Mouse (Mus musculus) frontal cortex, adult (tissue): ENCODE measurements around the gene Tbx19.
A peak's percentile ranks its signal among the peaks of the same experiment; 100 is the strongest.

Source experiments
- ATAC-seq: cut with Nextera tagmentation; 2 replicates; pipeline ENCODE4 v1.9.2; 2017; ENCODE audit warnings: mild to moderate bottlenecking, moderate library complexity, mixed read lengths; ENCODE audit not compliant: low TSS enrichment

The Tbx19 gene

DNA sequence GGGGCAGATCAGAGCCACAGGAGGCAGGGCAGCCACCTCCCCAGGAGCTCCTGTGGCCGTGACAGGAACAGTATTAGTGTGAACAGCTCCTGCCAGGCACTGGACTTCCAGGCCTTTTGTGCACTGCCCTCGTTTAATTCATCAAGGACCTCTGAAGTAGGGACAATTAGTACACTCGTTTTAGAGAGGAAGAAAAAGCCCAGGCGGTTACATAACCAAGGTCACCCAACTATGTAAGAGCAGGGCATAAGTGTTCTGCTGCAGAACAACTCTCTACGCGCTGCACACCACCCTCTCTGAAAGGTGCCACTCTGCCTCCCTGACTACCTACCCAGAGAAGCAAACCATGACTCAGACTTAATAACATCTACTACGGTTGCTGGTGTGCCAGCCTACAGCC, 24.5 kb upstream of the Tbx19 start:
- no peak; the same call in 1 of the 2 replicates for ATAC-seq

DNA sequence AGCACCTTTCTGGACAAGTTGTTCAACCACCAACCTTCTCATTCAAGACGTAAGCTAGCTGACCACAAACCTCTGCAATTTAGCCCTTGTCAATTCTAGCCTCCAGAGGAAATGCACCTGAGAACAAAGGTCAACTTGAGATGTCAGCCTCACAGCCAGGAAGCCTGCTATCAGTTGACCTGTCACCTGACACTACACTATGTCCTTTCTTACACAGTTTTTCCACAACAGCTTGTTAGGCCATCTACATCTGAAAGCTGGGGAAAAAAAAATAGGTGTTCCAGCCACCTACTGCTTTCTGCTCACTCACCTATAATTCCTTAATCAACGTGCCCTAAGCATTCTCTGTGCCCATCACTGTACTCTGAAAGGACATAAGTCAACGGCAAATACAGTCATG, 23.6 kb upstream of the Tbx19 start:
- ATAC-seq = no peak

DNA sequence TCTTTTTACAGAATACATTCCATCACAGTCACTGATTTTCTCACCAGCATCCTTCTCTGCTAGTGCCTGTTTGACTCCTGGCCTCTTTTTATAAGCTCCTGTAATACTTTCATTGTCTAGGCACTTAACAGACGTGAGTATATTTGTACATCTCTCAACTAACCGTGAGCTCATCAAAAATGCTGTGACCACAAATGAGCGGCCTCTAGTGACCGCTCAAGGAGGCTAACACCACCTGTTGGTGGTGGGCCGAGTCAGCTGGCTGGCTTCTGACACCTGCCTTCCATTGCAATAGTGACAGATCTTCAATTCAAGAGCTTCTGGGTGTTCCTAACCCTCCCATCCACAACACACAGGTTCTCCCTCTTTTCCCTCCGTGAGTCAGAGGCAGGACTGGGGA, 22.8 kb upstream of the Tbx19 start:
- ATAC-seq = no peak

DNA sequence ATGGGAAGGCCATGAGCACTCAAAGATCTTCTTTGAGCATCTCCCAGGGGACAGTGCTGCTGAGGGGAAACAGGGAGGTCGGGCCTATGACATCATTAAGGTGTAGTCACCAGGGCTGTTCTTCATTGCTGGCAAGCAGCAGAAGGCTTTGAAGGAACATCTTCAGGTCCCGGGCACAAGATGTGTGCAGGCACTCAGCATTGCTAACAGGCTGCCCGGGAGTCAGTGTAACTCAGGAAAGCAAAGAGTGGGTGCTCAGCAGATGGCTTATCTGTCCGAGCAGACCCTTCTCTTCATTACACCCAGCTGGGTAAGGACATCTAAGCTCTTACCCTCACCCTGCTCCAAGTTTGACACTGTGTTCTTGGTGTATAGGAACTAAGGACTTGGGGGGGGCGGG, 18.7 kb upstream of the Tbx19 start:
- 0 out of 2 replicates have a peak, but pooled peaks have one; percentile 9 for ATAC-seq

DNA sequence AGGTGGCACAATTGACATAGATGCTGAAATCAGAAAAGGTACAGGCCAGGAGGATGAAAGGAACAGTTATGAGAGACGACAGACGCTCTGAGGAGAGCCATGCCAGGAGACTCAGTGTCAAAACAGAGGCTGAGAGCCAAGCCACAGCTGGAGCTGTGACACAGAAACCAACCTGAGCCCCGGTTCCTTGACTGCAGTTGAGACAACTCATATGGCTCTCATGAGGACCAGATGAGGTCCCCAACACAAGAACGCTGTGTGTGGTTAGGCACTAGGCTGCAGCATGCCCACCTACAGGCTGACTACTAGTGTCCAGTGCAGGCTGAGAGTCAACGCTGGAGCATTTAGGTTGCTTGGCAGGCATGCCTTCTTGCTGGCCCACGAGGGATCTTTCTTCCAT, 17.5 kb upstream of the Tbx19 start:
- no peak for ATAC-seq

DNA sequence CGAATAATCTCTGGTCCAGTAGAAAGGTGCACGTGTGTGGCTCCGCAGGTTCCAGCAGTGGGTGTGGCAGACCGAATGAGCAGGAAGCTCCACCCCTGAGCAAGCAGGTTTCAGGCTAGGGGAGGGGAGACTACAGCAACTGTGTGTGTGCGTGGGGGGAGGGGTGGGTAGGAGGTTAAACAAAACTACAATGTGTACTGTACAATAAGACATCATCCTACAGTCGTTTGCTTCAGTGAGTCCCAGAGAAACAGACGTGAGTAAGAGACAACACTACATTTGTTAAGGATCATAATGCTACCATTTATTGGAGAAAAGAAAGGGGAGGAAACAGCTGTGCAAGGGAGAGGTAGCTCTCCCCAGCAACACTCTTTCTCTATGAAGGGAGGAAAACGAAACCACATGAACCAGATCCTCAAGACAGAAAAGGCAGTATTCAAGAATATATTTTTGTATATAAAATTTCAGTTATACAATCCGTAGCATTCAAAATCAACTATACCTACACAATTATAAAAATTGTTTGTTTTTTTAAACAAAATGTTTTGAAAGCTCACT, 13.6 kb upstream of the Tbx19 start:
- no peak for ATAC-seq

DNA sequence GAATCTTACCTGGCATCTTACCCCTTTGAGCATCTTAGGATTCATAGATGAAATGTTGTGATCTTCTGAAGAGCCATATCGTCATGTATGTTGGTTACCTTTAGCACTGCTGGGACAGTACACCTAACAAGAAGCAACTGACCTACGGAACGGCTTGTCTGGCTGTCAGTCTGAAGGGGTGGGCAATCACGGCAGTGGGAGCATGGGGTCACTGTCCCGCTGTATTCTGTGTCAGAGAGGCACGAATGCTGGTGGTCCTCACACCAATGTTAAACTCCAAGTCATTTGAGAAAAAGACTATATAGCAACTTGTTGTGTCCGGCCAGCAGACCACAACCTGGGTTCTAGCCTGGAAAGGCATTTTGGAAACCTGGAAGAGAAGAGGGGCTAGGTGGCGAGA, 10.7 kb upstream of the Tbx19 start:
- no peak for ATAC-seq

DNA sequence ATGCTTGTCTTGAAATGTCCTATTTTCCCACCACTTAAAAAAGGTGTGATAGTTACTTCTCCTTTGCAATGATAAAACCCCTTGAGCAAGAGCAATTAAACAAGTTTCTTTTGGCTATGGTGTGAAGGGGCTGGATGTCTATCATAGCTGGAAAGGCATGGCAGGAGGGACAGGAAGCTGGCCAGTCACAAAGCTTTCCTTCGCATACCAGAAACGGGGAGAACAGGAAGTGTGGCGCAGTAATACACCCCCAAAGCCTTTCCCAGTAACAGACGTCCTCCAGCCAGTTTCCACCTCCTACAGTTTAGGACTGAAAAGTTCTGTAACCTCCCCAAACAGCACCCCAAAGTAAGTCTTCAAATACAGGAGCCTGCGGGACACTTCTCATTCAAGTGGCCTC, 9.6 kb upstream of the Tbx19 start:
- no peak for ATAC-seq

DNA sequence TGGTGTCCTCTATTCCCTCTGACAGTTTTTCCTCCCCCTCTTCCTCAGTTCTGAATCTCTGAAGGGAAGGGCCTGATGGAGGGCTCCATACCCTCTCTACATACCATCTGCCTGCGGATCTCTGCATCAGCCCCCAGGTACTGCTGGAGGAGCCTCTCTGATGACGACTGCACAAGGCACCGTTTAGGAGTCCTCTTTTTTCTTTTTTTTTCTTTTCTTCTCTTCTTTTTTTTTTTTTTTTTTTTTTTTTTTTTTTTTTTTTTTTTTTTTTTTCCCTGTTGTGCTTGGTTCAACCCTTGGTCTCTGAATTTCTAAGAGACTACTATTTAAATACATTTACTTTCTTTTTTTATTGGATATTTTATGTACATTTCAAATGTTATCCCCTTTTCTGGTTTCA, 8.9 kb upstream of the Tbx19 start:
- no peak for ATAC-seq

DNA sequence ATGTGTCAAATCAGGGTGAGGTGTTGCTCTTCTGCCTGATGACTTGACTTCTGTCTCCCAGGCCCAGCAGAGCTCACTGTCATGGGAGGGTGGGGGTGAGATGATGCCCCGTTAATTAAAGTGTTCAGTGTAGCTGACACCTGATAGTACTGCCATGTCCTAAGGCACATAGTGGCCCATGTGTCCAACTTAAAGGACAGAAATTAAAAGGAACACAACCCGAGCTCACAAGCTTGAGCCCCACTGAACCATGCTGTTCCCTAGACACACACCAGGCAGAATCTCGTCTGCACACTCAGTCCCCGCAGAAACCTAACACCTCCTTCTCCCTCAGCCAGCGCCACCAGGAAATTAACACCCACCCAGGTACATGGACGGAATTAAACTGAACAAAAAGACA, 4.3 kb upstream of the Tbx19 start:
- ATAC-seq = no peak

DNA sequence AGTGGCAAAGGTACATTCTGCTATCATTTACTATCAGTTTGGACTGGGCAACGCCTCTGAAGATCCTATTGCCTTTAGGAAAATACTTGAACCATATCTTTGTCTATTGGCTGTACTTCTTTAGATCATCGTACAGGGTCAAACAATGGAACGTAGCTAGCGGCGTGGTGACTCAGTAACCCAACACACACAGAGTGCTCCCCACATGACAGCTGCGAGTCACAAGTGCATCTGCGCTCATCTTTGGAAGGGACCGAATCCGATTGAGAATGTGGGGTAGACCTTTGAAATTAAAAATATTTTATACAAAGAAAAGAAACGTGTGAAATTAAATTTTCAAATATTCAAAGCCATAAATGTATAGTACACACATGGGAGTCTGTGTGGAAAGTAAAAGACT, 1.7 kb downstream of the Tbx19 start:
- no peak for ATAC-seq

DNA sequence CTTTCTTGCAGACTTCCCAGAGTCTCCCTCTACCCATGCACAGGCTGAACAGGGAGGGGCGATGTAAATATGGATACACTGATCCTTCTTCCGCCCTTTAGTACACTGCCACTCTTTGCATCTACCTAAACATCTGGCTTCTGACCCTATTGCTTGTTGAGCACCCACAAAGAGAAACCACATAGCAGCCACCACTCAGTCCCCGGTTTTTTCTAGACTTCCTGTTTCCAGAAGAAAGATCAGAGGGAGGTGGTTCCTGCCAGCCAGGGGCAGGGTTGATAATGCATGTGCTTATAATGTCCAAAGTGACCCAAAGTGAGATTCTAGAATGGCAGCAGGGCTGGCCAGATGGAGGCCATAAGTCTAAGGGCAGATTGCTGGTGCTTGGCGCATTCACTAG, 6.4 kb downstream of the Tbx19 start:
- no peak for ATAC-seq

DNA sequence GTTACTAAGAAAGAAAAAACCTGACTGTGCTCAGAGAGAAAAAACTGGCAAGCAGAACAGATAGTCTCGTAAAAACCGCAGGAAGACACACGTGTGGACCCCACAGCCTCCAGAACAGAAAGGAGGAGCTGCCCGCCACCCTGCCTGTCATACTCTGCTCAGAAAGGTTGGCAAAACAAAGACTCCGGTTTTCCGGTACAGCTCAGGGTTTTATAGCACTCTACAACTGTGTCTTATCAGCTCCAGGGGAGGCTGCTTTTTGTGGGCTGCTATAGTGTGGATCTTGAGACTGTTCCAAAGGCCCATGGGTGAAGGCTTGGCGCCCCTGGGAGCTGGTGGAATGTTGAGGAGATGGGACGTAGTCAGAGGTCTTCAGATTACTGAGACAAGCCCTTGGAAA, 9.4 kb downstream of the Tbx19 start:
- no peak for ATAC-seq

DNA sequence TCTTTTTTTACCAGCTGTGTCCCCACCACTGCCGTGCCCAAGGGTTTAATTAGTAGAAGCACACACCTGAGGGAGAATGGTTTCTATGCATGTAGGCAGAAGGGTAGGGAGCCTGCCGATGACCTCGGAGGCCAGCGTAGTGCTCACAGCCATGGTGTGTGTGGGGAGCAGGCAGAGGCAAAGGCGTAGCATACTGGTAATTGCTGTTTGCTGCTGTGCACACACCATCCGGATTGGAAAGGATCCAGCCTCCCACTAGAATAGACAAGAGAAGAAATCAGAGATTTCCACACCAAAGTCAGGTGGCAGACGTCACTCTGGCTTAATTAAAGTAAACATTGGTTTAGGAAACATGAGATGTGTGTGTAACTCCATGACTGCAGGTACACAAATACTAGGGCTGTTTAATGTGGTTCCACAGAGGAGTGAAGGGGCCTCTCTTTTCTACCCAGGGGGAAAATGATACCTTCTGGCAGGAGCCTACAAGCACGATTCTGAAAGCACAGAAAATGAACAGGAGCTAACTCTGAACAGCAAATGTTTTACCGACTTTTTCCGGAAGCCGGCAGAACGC, 18.1 kb downstream of the Tbx19 start:
- ATAC-seq = no peak

DNA sequence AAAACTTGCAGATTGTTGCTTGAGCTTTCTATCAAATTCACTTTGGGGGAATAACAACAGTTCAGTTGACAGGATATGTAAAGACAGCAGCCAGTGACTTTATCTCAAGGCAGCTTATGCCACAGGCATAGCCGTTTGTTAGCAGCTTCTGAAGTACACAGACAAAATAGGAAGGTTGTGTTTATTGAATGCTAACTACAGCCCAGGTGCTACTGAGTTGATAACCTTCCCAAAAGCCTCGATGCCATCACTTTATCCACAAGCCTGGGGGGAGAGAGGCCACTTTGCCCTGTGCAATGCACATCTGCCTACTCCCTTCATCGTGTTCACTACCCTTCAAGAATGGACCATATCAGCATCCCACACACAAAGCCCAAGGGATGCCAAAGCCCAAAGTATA, 20.3 kb downstream of the Tbx19 start:
- no peak for ATAC-seq

DNA sequence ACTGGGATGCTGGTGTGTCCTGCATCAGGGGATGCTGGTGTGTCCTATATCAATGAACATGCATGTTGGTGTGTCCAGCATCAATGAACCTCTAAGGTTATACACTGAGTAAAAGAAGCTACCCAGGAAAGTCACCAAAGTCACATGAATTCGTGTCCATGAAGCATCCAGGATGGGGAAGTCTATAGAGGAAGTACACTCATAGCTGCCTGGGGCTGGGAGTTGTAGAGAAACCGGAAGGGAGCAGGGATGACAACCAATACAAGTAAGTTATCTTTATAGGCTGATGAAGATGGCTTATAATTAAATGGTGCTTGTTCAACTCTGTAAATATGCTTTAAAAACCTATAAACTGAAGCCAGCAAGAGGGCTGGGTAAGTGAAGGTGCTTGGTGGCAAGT, 26.7 kb downstream of the Tbx19 start:
- ATAC-seq = no peak

DNA sequence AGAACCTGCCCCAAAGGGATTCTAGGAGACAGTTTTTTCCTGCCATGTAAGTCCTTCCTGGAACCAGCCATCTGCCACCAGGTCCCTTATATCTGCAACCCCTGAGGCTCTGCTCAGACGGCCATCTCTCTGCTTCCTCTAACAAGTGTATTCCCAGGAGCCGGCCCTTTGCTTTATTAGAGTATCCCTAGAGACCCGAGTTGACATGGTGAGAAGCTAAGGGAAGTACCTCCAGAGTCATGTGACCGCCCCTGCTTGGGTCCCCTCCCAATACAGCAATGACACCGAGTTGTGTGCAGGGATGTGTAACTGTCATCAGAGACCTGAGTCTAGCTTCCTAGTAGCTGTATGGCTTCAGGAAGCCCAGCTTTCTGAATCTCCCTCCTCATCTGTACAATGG, 27.3 kb downstream of the Tbx19 start:
- no peak for ATAC-seq

DNA sequence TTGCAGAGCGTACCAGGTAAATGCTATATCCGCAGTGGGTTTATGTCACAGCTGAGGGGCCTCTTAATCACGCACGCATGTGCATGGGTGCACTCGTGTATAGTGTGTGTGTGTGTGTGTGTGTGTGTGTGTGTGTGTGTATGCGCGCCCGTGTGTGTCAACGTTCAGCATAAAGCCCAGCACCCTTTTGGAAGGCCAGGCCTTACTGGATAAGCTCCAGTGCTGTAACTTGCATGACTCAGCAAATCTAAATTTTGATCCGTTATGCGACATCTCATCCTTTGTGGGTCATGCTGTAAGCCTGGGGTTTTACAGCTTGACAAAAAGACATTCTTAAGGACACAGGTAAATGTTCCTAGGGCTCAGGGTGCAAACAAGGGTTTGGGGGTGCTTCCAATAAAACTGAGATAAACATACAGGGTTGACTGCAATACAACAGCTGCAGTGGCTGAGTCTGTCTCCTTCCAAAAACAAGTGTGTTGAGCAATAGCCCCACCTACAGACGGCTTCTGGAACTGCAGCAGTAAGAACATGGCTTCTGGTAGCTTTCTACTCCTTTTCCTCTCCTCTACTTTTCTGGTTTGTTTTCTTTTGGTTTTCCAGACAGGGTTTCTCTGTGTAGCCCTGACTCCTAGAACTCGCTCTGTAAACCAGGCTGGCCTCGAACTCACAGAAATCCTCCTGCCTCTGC, 28.2 kb downstream of the Tbx19 start:
- ATAC-seq = peak; percentile 84

DNA sequence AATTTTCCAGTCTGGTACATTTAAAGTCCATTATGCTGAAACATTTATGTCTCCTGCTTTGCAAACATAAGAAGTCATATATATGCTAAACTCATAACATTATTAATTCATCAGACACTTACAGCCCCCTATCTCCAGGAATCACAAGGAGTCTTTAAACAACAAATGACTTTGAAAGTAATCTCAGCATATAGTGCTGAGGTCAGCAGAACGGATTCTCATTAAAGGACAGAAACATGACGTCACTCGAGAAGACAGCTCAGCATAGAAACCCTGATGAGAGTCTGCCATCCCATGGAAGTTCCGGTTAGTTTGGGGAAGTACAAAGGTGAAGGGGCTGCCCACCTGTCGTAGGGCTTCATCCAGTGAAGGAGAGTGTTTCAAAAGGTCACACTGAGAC, 31.0 kb downstream of the Tbx19 start:
- ATAC-seq = no peak

DNA sequence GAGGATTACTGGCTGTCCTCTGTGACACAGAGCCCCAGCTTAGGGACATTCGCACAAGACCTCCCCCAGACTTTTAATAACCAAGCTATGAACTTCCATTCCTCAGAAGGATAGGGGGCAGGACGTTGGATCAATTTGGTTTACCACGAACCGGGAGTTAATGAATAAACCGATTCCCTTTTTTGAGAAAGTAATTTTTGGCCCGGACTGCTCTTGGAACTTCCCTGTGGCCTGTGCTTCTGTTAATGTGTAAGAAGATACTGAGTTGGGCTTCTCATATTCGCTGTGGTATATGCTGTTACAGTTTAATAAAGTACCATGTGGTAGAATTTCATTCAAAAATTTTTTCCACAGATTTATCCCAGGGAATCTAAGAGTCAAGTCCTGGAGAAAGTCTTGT, 39.5 kb downstream of the Tbx19 start:
- no peak for ATAC-seq

DNA sequence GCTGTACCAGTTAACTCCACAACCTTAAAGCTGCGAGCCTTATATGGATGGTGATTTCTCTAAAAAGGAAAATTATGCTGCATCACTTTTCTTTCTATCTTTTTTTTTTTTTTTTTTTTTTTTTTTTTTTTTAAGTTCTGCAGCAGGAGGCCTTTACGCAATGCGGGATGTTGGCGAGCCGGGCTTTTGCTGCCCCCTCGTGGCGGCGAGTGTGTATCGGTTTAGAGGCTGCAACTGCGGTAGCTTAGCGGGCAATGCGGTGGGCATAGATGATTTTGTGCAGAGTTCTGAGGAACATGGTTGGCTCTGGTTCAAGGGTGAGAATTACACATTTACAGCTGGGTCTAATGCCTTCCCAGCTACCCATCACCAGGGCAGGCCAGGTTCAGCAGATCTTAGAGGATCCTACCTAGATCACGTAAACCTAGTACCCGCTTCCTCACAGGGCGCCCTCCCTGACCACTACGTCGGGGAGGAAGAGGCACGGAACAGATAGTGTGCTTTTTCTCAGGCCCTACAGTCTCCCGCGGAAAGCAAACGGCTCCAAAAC, 40.1 kb downstream of the Tbx19 start:
- ATAC-seq = peak; percentile 72

DNA sequence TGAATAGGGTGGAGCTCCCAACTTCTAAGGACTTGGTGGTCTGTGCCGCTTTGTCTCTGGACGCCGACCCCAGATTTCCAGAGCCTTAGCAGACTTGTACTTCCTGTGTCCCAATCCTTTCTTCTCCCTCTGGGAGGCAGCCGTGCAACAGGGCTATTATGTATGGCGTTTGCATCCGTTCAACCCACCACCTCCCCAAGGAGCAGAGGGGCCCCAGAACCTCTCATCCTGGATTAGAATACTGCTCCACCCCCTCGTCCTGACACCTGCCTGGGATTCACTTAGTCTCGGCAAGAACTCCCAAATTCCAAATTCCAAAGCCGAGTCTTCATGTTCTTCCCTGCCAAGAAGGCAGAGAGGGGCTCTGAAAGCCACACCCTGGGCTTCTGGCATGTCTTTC, 40.8 kb downstream of the Tbx19 start:
- ATAC-seq = peak; percentile 39

DNA sequence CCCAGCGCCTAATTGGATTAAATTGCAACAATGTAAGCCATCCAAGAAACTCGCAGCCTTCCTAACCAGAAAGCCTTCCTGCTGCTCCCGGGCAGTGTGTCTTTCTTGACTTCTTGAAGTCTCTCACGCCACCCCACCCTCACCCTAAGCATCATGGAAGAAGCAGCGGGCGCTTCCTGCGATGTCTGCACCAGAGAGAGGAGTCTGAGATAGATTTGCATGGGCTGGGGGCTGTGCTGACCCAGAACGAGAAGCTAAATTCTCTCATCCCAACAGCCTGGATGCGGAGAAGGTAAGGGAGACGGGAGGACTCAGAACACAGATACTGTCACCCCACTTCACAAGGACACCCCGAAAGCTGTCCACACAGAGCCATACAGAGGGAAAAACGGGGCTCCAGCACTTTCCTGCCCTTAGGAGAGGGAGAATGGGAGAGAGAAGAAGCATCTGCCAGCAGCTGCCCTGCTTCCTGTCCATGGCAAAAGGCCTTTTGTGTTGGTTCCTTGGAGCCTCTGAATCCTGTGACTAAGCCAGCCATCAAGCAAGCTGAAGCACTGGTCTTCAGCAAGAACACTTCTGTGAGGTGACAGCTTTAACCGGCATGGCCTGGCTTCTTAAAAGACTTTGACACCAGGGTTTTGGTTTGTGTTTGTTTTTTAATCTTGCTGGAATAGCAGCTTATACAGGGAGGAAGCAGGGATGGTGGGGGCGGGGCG, 41.4 kb downstream of the Tbx19 start:
- ATAC-seq = no peak
